Mouse (Mus musculus): ENCODE results near the gene Ergic1.

GRCm38 (mm10) chr17:26531395-26532027 lies 29.8 kb upstream of the Ergic1 start:
- TF ChIP-seq CTCF (IDR thresholded peaks at IDR 0.05; ENCODE audit: extremely low read depth, insufficient read depth, low read length) (no peak), POLR2A (IDR thresholded peaks at IDR 0.05; ENCODE audit: extremely low read depth, insufficient read depth, low read length) (no peak)

Measured in cortical plate, adult 2 months (tissue).